Mouse (Mus musculus) liver, postnatal 0 days (tissue): ENCODE measurements around the gene Nav1. TPM values are rescaled to one million over a fixed set of nuclear protein-coding genes. Genes with fewer than 3 reads are reported as not detected.

ENCODE experiments used
- ATAC-seq: fragments of 200-750 bp; cut with Nextera tagmentation; 2 replicates; pipeline ENCODE4 v1.8.0; 2017; ENCODE audit warnings: mild to moderate bottlenecking, moderate library complexity
- DNase-seq: peaks from one replicate; pipeline ENCODE4 v3.0.0-alpha.2; 2016
- H3K27ac ChIP-seq: fragments of 300-500 bp; sonication (generic); 2 replicates; pipeline ENCODE4 v1.5.1; 2014; ENCODE audit warnings: antibody characterized with exemption, moderate library complexity, mild to moderate bottlenecking, low read depth
- H3K27me3 ChIP-seq: fragments of 300-500 bp; sonication (generic); 2 replicates; pipeline ENCODE4 v1.6.1; 2014; ENCODE audit warnings: low read length, control low read depth, mixed read lengths; ENCODE audit not compliant: insufficient read depth
- H3K36me3 ChIP-seq: fragments of 300-500 bp; sonication (generic); replicated peaks from 2 replicates; pipeline ENCODE4 v1.6.1; 2014; ENCODE audit warnings: mild to moderate bottlenecking, control low read depth, low read length, moderate library complexity, mixed read lengths; ENCODE audit not compliant: insufficient read depth
- H3K4me1 ChIP-seq: fragments of 300-500 bp; sonication (generic); 2 replicates; pipeline ENCODE4 v1.6.1; 2014; ENCODE audit warnings: antibody characterized with exemption, mild to moderate bottlenecking, control low read depth; ENCODE audit not compliant: insufficient read depth
- H3K4me2 ChIP-seq: fragments of 300-500 bp; sonication (generic); 2 replicates; pipeline ENCODE4 v1.6.1; 2014; ENCODE audit warnings: low read depth, mild to moderate bottlenecking, low read length, moderate library complexity, mixed read lengths
- H3K4me3 ChIP-seq: fragments of 300-500 bp; sonication (generic); 2 replicates; pipeline ENCODE4 v1.5.1; 2014; ENCODE audit warnings: low read depth, low read length
- H3K9ac ChIP-seq: fragments of 300-500 bp; sonication (generic); replicated peaks from 2 replicates; pipeline ENCODE4 v1.6.1; 2014; ENCODE audit warnings: mild to moderate bottlenecking, moderate library complexity
- H3K9me3 ChIP-seq: fragments of 300-500 bp; sonication (generic); 2 replicates; pipeline ENCODE4 v1.6.1; 2016; ENCODE audit warnings: mild to moderate bottlenecking, control low read depth, low read length, mixed read lengths
- CTCF ChIP-seq: sonication (generic); IDR thresholded peaks from 2 replicates; pipeline ENCODE4 v1.5.1; 2016; ENCODE audit warnings: antibody characterized with exemption, low read depth
- EP300 ChIP-seq: IDR thresholded peaks from 2 replicates; pipeline ENCODE4 v1.6.1; 2016; ENCODE audit warnings: antibody characterized with exemption, low read depth, mild to moderate bottlenecking
- WGBS: fragments of 180-500 bp; shearing (Covaris S2); extraction: QIAGEN DNeasy Blood & Tissue Kit; methylation state at CpG from one replicate; pipeline ENCODE4 v1.1.7; 2014; ENCODE audit not compliant: insufficient replicate concordance; 5-methylcytosine and 5-hydroxymethylcytosine counted together
- polyA plus RNA-seq: library from polyadenylated mRNA; unstranded; fragments of >200 nt; fragmentation: Nextera tagmentation; extraction: Ambion mirVana; gene quantifications from 2 replicates; pipeline ENCODE4 v1.2.1, GENCODE M21; 2015

Gene Nav1
- polyA plus RNA-seq, 1 experiment from 2014 or later = 0.94 TPM

DNA sequence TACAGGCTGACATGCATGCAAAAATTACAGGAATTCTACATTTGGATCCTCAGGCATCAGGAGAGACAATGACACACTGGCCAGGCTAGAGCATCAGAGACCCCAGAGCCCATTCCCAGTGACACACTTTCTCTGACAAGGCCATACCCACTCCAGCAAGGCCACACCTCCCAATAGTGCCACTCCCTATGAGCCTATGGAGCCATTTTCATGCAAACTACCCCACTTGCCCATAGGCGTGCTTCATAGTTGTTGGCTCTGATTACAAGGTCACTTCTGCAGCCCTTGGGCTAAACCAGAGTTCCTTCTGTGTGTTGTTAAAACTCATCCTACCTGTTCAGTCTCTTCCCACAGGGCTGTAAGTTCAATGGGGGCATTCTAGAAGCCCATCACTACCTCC lies 25.1 kb upstream of the Nav1 start:
- TF ChIP-seq CTCF (no peak), EP300 (no peak)
- ATAC-seq (no peak), DNase-seq (no peak)
- Histone ChIP-seq H3K9me3 (no peaks in the 10 kb centered on the region), H3K4me1 (peaks cover 3% of the 10 kb centered on the region; the same call in 1 of the 2 replicates), H3K27me3 (no peaks in the 10 kb centered on the region), H3K9ac (no peak overlapping the region), H3K4me3 (no peak overlapping the region), H3K4me2 (no peak overlapping the region), H3K27ac (no peak overlapping the region), H3K36me3 (no peaks in the 10 kb centered on the region)
- WGBS = 73% methylated on average over 1 of the region's 1 CpGs

DNA sequence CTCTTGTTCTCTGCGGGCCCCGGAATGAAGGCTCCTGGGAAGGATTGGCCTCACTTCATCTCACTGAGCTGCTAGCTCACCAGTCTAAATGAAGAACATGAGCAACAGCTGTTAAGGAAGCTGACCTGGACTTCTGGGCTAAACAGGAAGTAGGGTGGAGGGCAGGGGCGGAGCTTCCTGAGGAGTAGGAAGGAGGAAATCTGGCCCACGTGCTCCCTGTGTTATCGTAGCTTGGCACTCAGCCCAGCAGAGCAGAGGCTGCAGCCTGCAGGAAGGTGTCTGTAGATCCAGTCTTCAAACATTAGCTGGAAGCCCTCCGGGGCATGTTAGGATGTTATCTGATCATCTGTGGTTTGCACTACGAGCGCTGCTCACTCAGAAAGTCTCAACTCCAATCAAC lies 24.4 kb upstream of the Nav1 start:
- 16% methylated on average over 8 of the region's 8 CpGs for WGBS
- peak; percentile 67 for ATAC-seq
- Histone ChIP-seq H3K36me3 (no peaks in the 10 kb centered on the region), H3K4me3 (no peak overlapping the region), H3K27me3 (no peaks in the 10 kb centered on the region), H3K9ac (no peak overlapping the region), H3K4me2 (peak overlapping the region; percentile 28; the same call in 1 of the 2 replicates), H3K9me3 (no peaks in the 10 kb centered on the region), H3K4me1 (peaks cover 3% of the 10 kb centered on the region; the same call in 1 of the 2 replicates), H3K27ac (no peak overlapping the region)
- peak; percentile 73 for DNase-seq
- TF ChIP-seq CTCF (no peak), EP300 (0 out of 2 replicates have a peak, but pooled peaks have one; percentile 19)

DNA sequence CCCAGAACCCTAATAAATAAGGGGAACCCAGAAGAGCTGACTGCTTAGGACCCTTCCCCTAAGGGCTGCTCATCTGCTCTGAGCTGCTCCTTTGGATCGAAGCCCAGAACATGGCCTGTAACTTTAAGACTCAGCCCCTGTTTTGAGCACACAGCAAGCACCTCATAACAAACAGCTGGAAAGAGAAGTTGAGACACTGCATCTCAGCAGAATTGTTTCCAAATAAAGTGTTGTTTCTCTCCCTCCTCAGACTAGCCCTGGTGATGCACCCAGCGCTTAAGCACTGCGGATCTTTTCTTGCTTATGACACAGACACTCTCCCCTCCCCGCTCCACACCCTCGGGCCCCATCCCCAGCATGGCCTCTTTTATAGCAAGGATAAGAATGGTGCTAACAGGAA lies 22.8 kb upstream of the Nav1 start:
- 76% methylated on average over 5 of the region's 5 CpGs for WGBS
- peaks cover 3% of the 10 kb centered on the region; the same call in 1 of the 2 replicates for H3K4me1 ChIP-seq
- no peak overlapping the region for H3K27ac ChIP-seq

DNA sequence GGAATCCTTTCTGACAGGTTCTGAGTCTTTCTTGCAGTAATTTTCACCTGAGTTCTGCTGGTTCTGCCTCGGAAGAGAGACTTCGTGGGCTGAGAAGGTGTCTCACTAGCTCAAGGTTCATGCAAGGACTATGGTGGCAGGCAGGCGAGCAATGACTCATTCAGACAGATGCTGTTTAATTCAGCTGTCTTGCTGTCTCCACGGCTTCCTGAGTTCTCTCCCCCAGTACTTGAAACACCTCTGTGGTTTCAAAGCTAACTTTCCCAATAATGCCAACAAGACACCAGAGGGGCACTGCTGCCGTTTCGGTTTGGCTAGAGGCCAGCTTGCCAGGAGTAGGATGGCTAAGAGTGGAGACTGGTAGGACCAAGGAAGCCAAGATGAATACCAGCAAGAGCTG lies 19.1 kb upstream of the Nav1 start:
- no peak for ATAC-seq
- WGBS = 65% methylated on average over 6 of the region's 6 CpGs

More for the DNA sequence above, 22.8 kb upstream of the Nav1 start:
- Histone ChIP-seq H3K4me3 (no peak overlapping the region), H3K4me2 (no peak overlapping the region), H3K9ac (no peak overlapping the region), H3K9me3 (no peaks in the 10 kb centered on the region), H3K27me3 (no peaks in the 10 kb centered on the region), H3K36me3 (no peaks in the 10 kb centered on the region)
- no peak for TF ChIP-seq EP300
- ATAC-seq (no peak), DNase-seq (no peak)

DNA sequence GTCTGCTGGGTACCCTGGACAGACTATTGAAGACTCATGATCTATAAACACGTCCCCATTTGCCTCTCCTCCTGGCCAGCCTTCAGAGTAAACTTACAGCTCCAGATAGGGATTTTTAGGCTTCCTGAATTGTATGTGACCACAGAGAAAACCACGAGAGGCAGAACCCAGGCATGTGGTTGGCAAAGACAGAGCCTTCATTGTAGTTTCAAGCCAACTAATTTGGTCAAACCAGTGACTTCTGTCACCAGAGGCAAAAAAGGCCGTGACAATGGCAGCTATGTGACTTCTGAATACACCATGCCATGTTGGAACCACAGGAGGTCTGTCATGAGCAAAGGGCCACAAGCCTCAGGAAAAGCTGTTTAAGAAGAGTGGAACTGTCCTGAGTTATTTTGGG lies 18.6 kb upstream of the Nav1 start:
- 41% methylated on average over 3 of the region's 3 CpGs for WGBS
- no peaks in the 10 kb centered on the region for H3K4me1 ChIP-seq
- H3K27ac ChIP-seq = no peak overlapping the region
- H3K36me3 ChIP-seq = no peaks in the 10 kb centered on the region
- no peak for ATAC-seq
- no peaks in the 10 kb centered on the region for H3K9me3 ChIP-seq
- no peak for DNase-seq
- H3K4me2 ChIP-seq = no peak overlapping the region
- H3K4me3 ChIP-seq = no peak overlapping the region
- TF ChIP-seq CTCF (no peak), EP300 (no peak)
- H3K9ac ChIP-seq = no peak overlapping the region
- H3K27me3 ChIP-seq = no peaks in the 10 kb centered on the region

More for the DNA sequence above, 19.1 kb upstream of the Nav1 start:
- Histone ChIP-seq H3K27me3 (no peaks in the 10 kb centered on the region), H3K27ac (no peak overlapping the region), H3K4me1 (no peaks in the 10 kb centered on the region), H3K36me3 (no peaks in the 10 kb centered on the region), H3K9ac (no peak overlapping the region), H3K4me3 (no peak overlapping the region), H3K4me2 (no peak overlapping the region), H3K9me3 (no peaks in the 10 kb centered on the region)
- DNase-seq = no peak
- TF ChIP-seq CTCF = no peak

DNA sequence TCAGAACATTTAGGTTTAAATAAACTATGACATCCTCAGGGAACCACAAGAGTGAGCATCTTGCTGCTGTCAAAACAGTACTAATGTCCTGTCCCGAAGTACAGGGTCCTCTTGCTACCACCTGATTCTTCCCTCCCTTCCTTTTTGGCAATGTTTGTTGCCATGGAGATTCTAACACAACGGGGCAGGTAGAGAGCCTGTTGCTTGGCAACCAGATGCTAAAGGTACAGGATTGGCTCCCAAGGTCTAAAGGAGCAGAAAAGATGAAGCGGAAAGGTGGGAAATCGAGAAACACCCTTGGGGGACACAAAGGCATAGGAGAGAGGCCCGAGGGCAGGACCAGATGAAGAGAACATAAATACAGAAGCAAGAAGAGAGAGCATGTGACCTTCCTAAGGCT lies 17.6 kb upstream of the Nav1 start:
- H3K4me2 ChIP-seq = no peak overlapping the region
- no peaks in the 10 kb centered on the region for H3K36me3 ChIP-seq
- ATAC-seq = no peak
- TF ChIP-seq CTCF (no peak), EP300 (no peak)
- 0 out of 2 replicates have a peak, but pooled peaks cover under 1% of the 10 kb centered on the region for H3K4me1 ChIP-seq
- H3K27me3 ChIP-seq = no peaks in the 10 kb centered on the region
- DNase-seq = no peak
- 67% methylated on average over 5 of the region's 5 CpGs for WGBS
- no peak overlapping the region for H3K4me3 ChIP-seq
- no peak overlapping the region for H3K27ac ChIP-seq
- H3K9ac ChIP-seq = no peak overlapping the region
- H3K9me3 ChIP-seq = no peaks in the 10 kb centered on the region

DNA sequence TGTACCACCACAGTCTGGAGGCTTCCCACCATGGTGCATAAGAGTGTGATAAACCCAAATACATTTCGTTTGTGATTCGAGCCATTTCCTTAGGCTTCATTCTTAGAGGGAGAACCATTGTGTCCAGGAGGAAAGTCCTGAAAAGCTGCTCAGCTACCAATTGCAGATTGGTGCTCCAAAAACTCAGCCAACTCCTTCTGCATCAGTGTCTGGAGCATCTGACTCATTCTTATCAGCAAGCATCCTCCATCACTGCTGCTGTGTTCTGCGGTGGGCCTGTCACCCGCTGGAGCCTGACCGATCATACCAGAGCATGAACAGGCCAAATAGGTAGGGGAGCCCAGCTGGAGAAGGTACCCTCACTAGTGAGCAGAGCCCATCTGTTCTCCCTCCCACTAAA lies 16.0 kb upstream of the Nav1 start:
- H3K9me3 ChIP-seq = no peaks in the 10 kb centered on the region
- no peaks in the 10 kb centered on the region for H3K36me3 ChIP-seq
- 82% methylated on average over 5 of the region's 5 CpGs for WGBS
- 0 out of 2 replicates have a peak, but pooled peaks cover 2% of the 10 kb centered on the region for H3K4me1 ChIP-seq
- no peak overlapping the region for H3K4me3 ChIP-seq
- H3K27ac ChIP-seq = no peak overlapping the region
- no peaks in the 10 kb centered on the region for H3K27me3 ChIP-seq
- TF ChIP-seq EP300 (no peak), CTCF (no peak)
- no peak overlapping the region for H3K4me2 ChIP-seq
- DNase-seq (no peak), ATAC-seq (no peak)
- no peak overlapping the region for H3K9ac ChIP-seq
